ENCODE assay signal across 14 mouse cellular contexts in the genomic region with DNA sequence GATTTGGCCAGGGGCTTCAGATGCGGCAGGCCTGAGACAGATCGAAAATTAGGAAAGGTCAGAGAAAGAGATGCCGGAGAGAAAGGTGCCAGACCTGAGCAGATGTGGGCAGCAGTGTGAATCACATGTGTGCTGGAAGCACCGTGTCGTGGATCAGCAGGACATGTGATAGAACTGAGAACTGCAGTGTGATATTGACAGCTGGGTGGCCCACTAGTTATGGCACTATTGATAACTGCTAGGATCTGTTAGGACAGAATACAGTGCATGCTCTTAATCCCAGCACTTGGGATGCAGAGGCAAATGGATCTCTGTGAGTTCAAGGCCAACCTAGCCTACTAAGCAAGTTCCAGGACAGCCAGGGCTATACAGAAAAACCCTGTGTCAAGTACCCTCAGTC.
"Had no signal": no experiment of that assay in that cellular context is flagged by ENCODE, and none has a peak within 500 bp of the region (broad histone marks: within the 10 kb centered on the region; RNA-seq: fewer than 3 reads in every experiment).

No protein-coding gene starts in this region.

- H3K36me3 ChIP-seq: limb, embryonic 15.5 days; midbrain, embryonic 15.5 days; neural tube, embryonic 12.5 days; stomach, embryonic 15.5 days had no signal

- ATAC-seq: intestine, postnatal 0 days; midbrain, embryonic 15.5 days had no signal

- DNase-seq: kidney, adult 8-10 months; kidney, postnatal 25 days; layer of hippocampus, adult 9-11 months; layer of hippocampus, postnatal 36 days; lung, embryonic 14.5 days; lung, postnatal 10 days; lung, postnatal 4 days; thymus, adult 2 months; thymus, postnatal 25 days had no signal

- H3K4me2 ChIP-seq: limb, embryonic 15.5 days; lung, embryonic 14.5 days; midbrain, embryonic 15.5 days; neural tube, embryonic 12.5 days; stomach, embryonic 15.5 days had no signal

- H3K27me3 ChIP-seq: limb, embryonic 15.5 days; midbrain, embryonic 15.5 days; neural tube, embryonic 12.5 days; stomach, embryonic 15.5 days had no signal

- H3K4me3 ChIP-seq: limb, embryonic 15.5 days; midbrain, embryonic 15.5 days; neural tube, embryonic 12.5 days; stomach, embryonic 15.5 days had no signal

- H3K9ac ChIP-seq: limb, embryonic 15.5 days; lung, embryonic 14.5 days; midbrain, embryonic 15.5 days; neural tube, embryonic 12.5 days; stomach, embryonic 15.5 days had no signal

- H3K9me3 ChIP-seq: limb, embryonic 15.5 days; midbrain, embryonic 15.5 days; neural tube, embryonic 12.5 days; stomach, embryonic 15.5 days had no signal

- H3K27ac ChIP-seq: limb, embryonic 15.5 days; midbrain, embryonic 15.5 days; neural tube, embryonic 12.5 days; stomach, embryonic 15.5 days had no signal
